Mouse (Mus musculus) MEL (cell line): ENCODE measurements around the gene Macf1. TPM values are rescaled to one million over a fixed set of nuclear protein-coding genes. Genes with fewer than 3 reads are reported as not detected.

ENCODE experiments used
- DNase-seq: peaks from one replicate; pipeline ENCODE4 v3.0.0; 2011; ENCODE audit warnings: low read depth, low spot score
- H3K27ac ChIP-seq: 2 replicates; pipeline ENCODE4 v1.5.1; 2012; ENCODE audit warnings: low read depth, mild to moderate bottlenecking, control low read depth, low read length, moderate library complexity; ENCODE audit not compliant: control insufficient read depth
- H3K27me3 ChIP-seq, 2 experiments: fragments of 150-350 bp in 1 of 2; sonication (generic) in 1 of 2; 2 replicates each; pipeline ENCODE4 v1.6.1; 2012; ENCODE audit warnings: low read length in 2 of 2, mild to moderate bottlenecking in 2 of 2, improper control_type of control experiment in 1 of 2, moderate library complexity in 1 of 2; ENCODE audit not compliant: insufficient read depth in 2 of 2, control insufficient read depth in 1 of 2
- H3K36me3 ChIP-seq, 2 experiments: 2 replicates each; pipeline ENCODE4 v1.6.1; 2012 to 2014; ENCODE audit warnings: low read length in 2 of 2, improper control_type of control experiment in 1 of 2, inconsistent platforms in 1 of 2, mild to moderate bottlenecking in 1 of 2; ENCODE audit not compliant: insufficient read depth in 2 of 2, control insufficient read depth in 1 of 2
- H3K4me1 ChIP-seq, 2 experiments: fragments of 150-350 bp in 1 of 2; sonication (generic) in 1 of 2; 2 replicates each; pipeline ENCODE4 v1.6.1; 2012; ENCODE audit warnings: low read length in 2 of 2, improper control_type of control experiment in 1 of 2, mild to moderate bottlenecking in 1 of 2; ENCODE audit not compliant: insufficient read depth in 2 of 2, control insufficient read depth in 1 of 2
- H3K4me3 ChIP-seq, 2 experiments: fragments of 150-350 bp in 1 of 2; sonication (generic) in 1 of 2; 2 replicates each; pipeline ENCODE4 v1.5.1; 2012; ENCODE audit warnings: low read depth in 2 of 2, low read length in 2 of 2, mild to moderate bottlenecking in 2 of 2, moderate library complexity in 2 of 2, control low read depth in 1 of 2, improper control_type of control experiment in 1 of 2; ENCODE audit not compliant: control insufficient read depth in 1 of 2, insufficient read depth in 1 of 2
- H3K79me2 ChIP-seq: 2 replicates; pipeline ENCODE4 v1.6.1; 2012; ENCODE audit warnings: mild to moderate bottlenecking, low read length, moderate library complexity; ENCODE audit not compliant: control insufficient read depth, poor library complexity, insufficient read depth
- H3K9ac ChIP-seq: 2 replicates; pipeline ENCODE4 v1.6.1; 2012; ENCODE audit warnings: low read depth, mild to moderate bottlenecking, control low read depth, low read length, moderate library complexity; ENCODE audit not compliant: control insufficient read depth, poor library complexity, severe bottlenecking
- H3K9me3 ChIP-seq: fragments of 150-350 bp; sonication (generic); replicated peaks from 2 replicates; pipeline ENCODE4 v1.6.1; 2012; ENCODE audit warnings: mild to moderate bottlenecking, low read length, improper control_type of control experiment, moderate library complexity; ENCODE audit not compliant: insufficient read depth
- BHLHE40 ChIP-seq: IDR thresholded peaks from 2 replicates; pipeline ENCODE4 v1.6.1; 2012; ENCODE audit warnings: low read depth, mild to moderate bottlenecking, inconsistent platforms, low read length, improper control_type of control experiment, borderline replicate concordance
- CHD1 ChIP-seq: IDR thresholded peaks from 2 replicates; pipeline ENCODE4 v1.6.1; 2012; ENCODE audit warnings: low read depth, mild to moderate bottlenecking, inconsistent platforms, low read length, improper control_type of control experiment
- CHD2 ChIP-seq: IDR thresholded peaks from 2 replicates; pipeline ENCODE4 v1.6.1; 2011; ENCODE audit warnings: low read length, improper control_type of control experiment
- CTCF ChIP-seq, 3 experiments: IDR thresholded peaks in 2 of 3; conservative IDR thresholded peaks in 1 of 3; 2 replicates each; pipeline ENCODE4 v1.5.1; 2011 to 2012; ENCODE audit warnings: low read length in 3 of 3, low read depth in 2 of 3, mild to moderate bottlenecking in 2 of 3, improper control_type of control experiment in 1 of 3, inconsistent platforms in 1 of 3, mixed read lengths in 1 of 3, moderate library complexity in 1 of 3; ENCODE audit not compliant: control insufficient read depth in 1 of 3, insufficient read depth in 1 of 3, poor library complexity in 1 of 3, severe bottlenecking in 1 of 3
- E2F4 ChIP-seq: IDR thresholded peaks from 2 replicates; pipeline ENCODE4 v1.6.1; 2011; ENCODE audit warnings: low read depth, low read length, improper control_type of control experiment, borderline replicate concordance
- HCFC1 ChIP-seq: IDR thresholded peaks from 2 replicates; pipeline ENCODE4 v1.6.1; 2012; ENCODE audit warnings: low read depth, mild to moderate bottlenecking, inconsistent platforms, low read length, improper control_type of control experiment, moderate library complexity
- MEF2A ChIP-seq: IDR thresholded peaks from 2 replicates; pipeline ENCODE4 v1.6.1; 2014; ENCODE audit warnings: low read depth, mild to moderate bottlenecking, inconsistent platforms, low read length, improper control_type of control experiment; ENCODE audit not compliant: poor library complexity, insufficient replicate concordance, severe bottlenecking; ENCODE audit errors: extremely low read depth
- MXI1 ChIP-seq: IDR thresholded peaks from 2 replicates; pipeline ENCODE4 v1.6.1; 2011; ENCODE audit warnings: mild to moderate bottlenecking, low read depth, low read length, improper control_type of control experiment
- MYB ChIP-seq: IDR thresholded peaks from 2 replicates; pipeline ENCODE4 v1.6.1; 2011; ENCODE audit warnings: mild to moderate bottlenecking, low read depth, low read length, improper control_type of control experiment
- NRF1 ChIP-seq: IDR thresholded peaks from 2 replicates; pipeline ENCODE4 v1.6.1; 2014; ENCODE audit warnings: low read depth, mild to moderate bottlenecking, inconsistent platforms, low read length, improper control_type of control experiment, moderate library complexity; ENCODE audit not compliant: poor library complexity, insufficient read depth, severe bottlenecking
- POLR2AphosphoS5 ChIP-seq: IDR thresholded peaks from 2 replicates; pipeline ENCODE4 v1.6.1; 2012; ENCODE audit warnings: low read depth, borderline replicate concordance, mild to moderate bottlenecking, inconsistent platforms, low read length, moderate library complexity, mixed read lengths
- RAD21 ChIP-seq: IDR thresholded peaks from 2 replicates; pipeline ENCODE4 v1.6.1; 2011; ENCODE audit warnings: mild to moderate bottlenecking, low read depth, low read length, improper control_type of control experiment
- RCOR1 ChIP-seq: IDR thresholded peaks from 2 replicates; pipeline ENCODE4 v1.6.1; 2012; ENCODE audit warnings: low read depth, mild to moderate bottlenecking, inconsistent platforms, low read length, improper control_type of control experiment
- SIN3A ChIP-seq: IDR thresholded peaks from 2 replicates; pipeline ENCODE4 v1.6.1; 2012; ENCODE audit warnings: low read length, improper control_type of control experiment, inconsistent platforms
- TAL1 ChIP-seq: IDR thresholded peaks from 2 replicates; pipeline ENCODE4 v1.6.1; 2012; ENCODE audit warnings: mild to moderate bottlenecking, inconsistent platforms, low read length, moderate library complexity, mixed read lengths
- TBP ChIP-seq: IDR thresholded peaks from 2 replicates; pipeline ENCODE4 v1.8.0; 2011; ENCODE audit warnings: low read depth, low read length, improper control_type of control experiment
- UBTF ChIP-seq: IDR thresholded peaks from 2 replicates; pipeline ENCODE4 v1.6.1; 2012; ENCODE audit warnings: low read depth, mild to moderate bottlenecking, inconsistent platforms, low read length, improper control_type of control experiment, moderate library complexity, borderline replicate concordance; ENCODE audit not compliant: insufficient read depth
- USF1 ChIP-seq: IDR thresholded peaks from 2 replicates; pipeline ENCODE4 v1.6.1; 2014; ENCODE audit warnings: low read depth, mild to moderate bottlenecking, inconsistent platforms, low read length, improper control_type of control experiment, moderate library complexity
- USF2 ChIP-seq, 2 experiments: IDR thresholded peaks; 2 replicates each; pipeline ENCODE4 v1.6.1; 2011 to 2012; ENCODE audit warnings: improper control_type of control experiment in 2 of 2, low read length in 2 of 2, borderline replicate concordance in 1 of 2, inconsistent platforms in 1 of 2, low read depth in 1 of 2, mild to moderate bottlenecking in 1 of 2; ENCODE audit not compliant: insufficient read depth in 1 of 2
- polyA plus RNA-seq, 2 experiments: library from polyadenylated mRNA; stranded (reverse) in 1 of 2; unstranded in 1 of 2; fragments of >175 nt in 1 of 2; fragments of >200 nt in 1 of 2; gene quantifications; 2 replicates each; pipeline versions ENCODE4 v1.2.1 to v1.2.4; 2012; ENCODE audit warnings: low replicate concordance in 2 of 2, low read depth in 1 of 2; ENCODE audit not compliant: insufficient read length in 2 of 2, insufficient read depth in 1 of 2, missing spikeins in 1 of 2
- total RNA-seq: library from RNA; depleted of rRNA; stranded (reverse); fragments of 300-350 nt; gene quantifications from 2 replicates; pipeline ENCODE4 v1.2.3, GENCODE M21; 2012

Gene Macf1
- total and polyA plus RNA-seq, 3 experiments = 18.5 to 71.4 (median 60.8) TPM

DNA sequence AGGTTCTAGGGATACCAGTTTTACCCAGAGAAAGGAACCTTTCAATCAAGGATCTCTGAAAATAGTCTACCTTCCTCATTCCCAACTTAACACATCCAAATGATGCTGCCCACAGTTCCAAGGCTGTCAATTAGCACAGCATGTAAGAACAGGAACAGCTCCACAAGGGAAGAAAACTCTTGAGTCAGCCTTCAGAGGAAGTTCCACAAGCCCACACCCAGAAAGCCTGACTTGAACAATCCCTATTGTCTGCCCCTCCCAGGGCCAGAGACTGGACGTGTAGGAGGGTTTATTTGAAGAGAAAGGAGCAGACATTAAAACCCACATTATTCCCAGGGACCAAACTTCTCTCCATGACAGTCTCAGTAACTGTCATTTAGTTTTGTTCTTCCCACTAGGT, 48.7 kb downstream of the Macf1 start:
- DNase-seq = no peak
- H3K27ac ChIP-seq = no peak overlapping the region

DNA sequence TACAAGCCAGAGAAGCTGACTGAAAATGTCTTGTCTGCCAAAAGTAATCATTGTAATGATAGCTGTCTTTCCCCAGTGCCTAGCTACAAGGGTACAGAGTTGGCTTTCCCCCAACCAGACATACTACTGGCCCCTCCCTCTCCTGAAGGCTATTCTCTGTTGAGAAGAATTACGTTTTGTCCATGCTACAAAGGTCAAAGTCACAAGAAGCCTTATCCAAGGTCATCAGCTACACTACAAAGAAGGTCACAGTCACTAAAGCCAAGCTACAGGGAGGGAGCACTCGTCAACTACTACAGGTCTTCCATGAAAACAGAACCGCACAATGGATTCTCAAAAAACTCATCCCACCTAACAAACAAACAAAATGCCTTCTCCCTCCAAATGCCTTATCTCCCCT, 49.7 kb downstream of the Macf1 start:
- Histone ChIP-seq H3K4me1 (peaks cover 0 to 2% of the 10 kb centered on the region in 2 experiments; a peak in 1 of 4 replicates), H3K9ac (no peak overlapping the region), H3K4me3 (no peak overlapping the region), H3K79me2 (no peaks in the 10 kb centered on the region), H3K27me3 (no peaks in the 10 kb centered on the region; a peak in 2 of 4 replicates), H3K9me3 (no peaks in the 10 kb centered on the region), H3K36me3 (0 out of 4 replicates have a peak, but pooled peaks cover 0 to 2% of the 10 kb centered on the region in 2 experiments), H3K27ac (no peak overlapping the region)
- TF ChIP-seq USF1 = no peak
- no peak for TF ChIP-seq CTCF (IDR thresholded peaks at IDR 0.05 in 2 of 3, conservative IDR thresholded peaks at IDR 0.05 in 1 of 3; ENCODE audit: control insufficient read depth in 1 of 3, insufficient read depth in 1 of 3, low read depth in 2 of 3, low read length in 3 of 3, poor library complexity in 1 of 3, severe bottlenecking in 1 of 3)
- TF ChIP-seq HCFC1 = no peak
- TF ChIP-seq RCOR1 = no peak
- TF ChIP-seq POLR2AphosphoS5 = no peak
- TF ChIP-seq RAD21 = no peak
- no peak for TF ChIP-seq E2F4
- TF ChIP-seq MEF2A = no peak
- no peak for TF ChIP-seq NRF1
- no peak for TF ChIP-seq USF2 (IDR thresholded peaks at IDR 0.05; ENCODE audit: borderline replicate concordance in 1 of 2, insufficient read depth in 1 of 2, low read depth in 1 of 2, low read length in 2 of 2)
- DNase-seq = no peak

More for the DNA sequence above, 48.7 kb downstream of the Macf1 start:
- Histone ChIP-seq H3K9me3 (no peaks in the 10 kb centered on the region), H3K79me2 (no peaks in the 10 kb centered on the region)
- TF ChIP-seq MXI1 = no peak
- TF ChIP-seq CHD1 = no peak
- TF ChIP-seq TAL1 = no peak
- no peak for TF ChIP-seq CHD2
- no peak for TF ChIP-seq RAD21
- no peak for TF ChIP-seq MYB
- no peak for TF ChIP-seq TBP
- no peak for TF ChIP-seq UBTF
- no peak for TF ChIP-seq USF2 (IDR thresholded peaks at IDR 0.05; ENCODE audit: borderline replicate concordance in 1 of 2, insufficient read depth in 1 of 2, low read depth in 1 of 2, low read length in 2 of 2)
- TF ChIP-seq BHLHE40 = no peak
- no peak for TF ChIP-seq NRF1
- TF ChIP-seq USF1 = no peak
- no peak for TF ChIP-seq SIN3A
- TF ChIP-seq, all 39 proteins: peak for 0
- Histone ChIP-seq H3K36me3 (0 out of 4 replicates have a peak, but pooled peaks cover 0 to 2% of the 10 kb centered on the region in 2 experiments), H3K9ac (no peak overlapping the region), H3K4me1 (peaks cover 0 to 2% of the 10 kb centered on the region in 2 experiments; a peak in 1 of 4 replicates), H3K4me3 (no peak overlapping the region), H3K27me3 (no peaks in the 10 kb centered on the region; a peak in 2 of 4 replicates)
